Mouse (Mus musculus) kidney, embryonic 14.5 days (tissue): ENCODE measurements at regions not wholly inside any gene's neighbourhood (a gene's known extent, or its start where the extent isn't known, plus 50 kb on each side); places are given as distances from the start of the nearest gene placed in this dataset.

Experiments used
- ATAC-seq: fragments of 200-750 bp; cut with Nextera tagmentation; 2 replicates; pipeline ENCODE4 v1.8.0; 2017; ENCODE audit warnings: moderate number of reproducible peaks, mild to moderate bottlenecking, moderate TSS enrichment, moderate library complexity; ENCODE audit not compliant: low FRiP score, low TSS enrichment
- H3K27ac ChIP-seq: fragments of 300-500 bp; sonication (generic); 2 replicates; pipeline ENCODE4 v1.5.1; 2014; ENCODE audit warnings: low read depth, mild to moderate bottlenecking, low read length, moderate library complexity, mixed read lengths
- H3K27me3 ChIP-seq: fragments of 300-500 bp; sonication (generic); 2 replicates; pipeline ENCODE4 v1.6.1; 2014; ENCODE audit warnings: mild to moderate bottlenecking, low read length; ENCODE audit not compliant: control insufficient read depth, insufficient read depth
- H3K36me3 ChIP-seq: fragments of 300-500 bp; sonication (generic); 2 replicates; pipeline ENCODE4 v1.6.1; 2014; ENCODE audit warnings: low read length, mixed read lengths; ENCODE audit not compliant: control insufficient read depth, insufficient read depth
- H3K4me1 ChIP-seq: fragments of 300-500 bp; sonication (generic); 2 replicates; pipeline ENCODE4 v1.6.1; 2014; ENCODE audit warnings: low read length, mixed read lengths; ENCODE audit not compliant: control insufficient read depth, insufficient read depth
- H3K4me2 ChIP-seq: fragments of 300-500 bp; sonication (generic); replicated peaks from 2 replicates; pipeline ENCODE4 v1.6.1; 2014; ENCODE audit warnings: low read depth, mild to moderate bottlenecking, low read length
- H3K4me3 ChIP-seq: fragments of 300-500 bp; sonication (generic); 2 replicates; pipeline ENCODE4 v1.5.1; 2014; ENCODE audit warnings: mild to moderate bottlenecking, low read length
- H3K9ac ChIP-seq: fragments of 300-500 bp; sonication (generic); 2 replicates; pipeline ENCODE4 v1.6.1; 2014; ENCODE audit warnings: low read depth, mild to moderate bottlenecking, low read length, moderate library complexity
- H3K9me3 ChIP-seq: fragments of 300-500 bp; sonication (generic); 2 replicates; pipeline ENCODE4 v1.6.1; 2016; ENCODE audit warnings: low read length; ENCODE audit not compliant: control insufficient read depth
- WGBS: fragments of 180-500 bp; shearing (Covaris S2); extraction: QIAGEN DNeasy Blood & Tissue Kit; methylation state at CpG from one replicate; pipeline ENCODE4 v1.1.7; 2014; 5-methylcytosine and 5-hydroxymethylcytosine counted together

DNA sequence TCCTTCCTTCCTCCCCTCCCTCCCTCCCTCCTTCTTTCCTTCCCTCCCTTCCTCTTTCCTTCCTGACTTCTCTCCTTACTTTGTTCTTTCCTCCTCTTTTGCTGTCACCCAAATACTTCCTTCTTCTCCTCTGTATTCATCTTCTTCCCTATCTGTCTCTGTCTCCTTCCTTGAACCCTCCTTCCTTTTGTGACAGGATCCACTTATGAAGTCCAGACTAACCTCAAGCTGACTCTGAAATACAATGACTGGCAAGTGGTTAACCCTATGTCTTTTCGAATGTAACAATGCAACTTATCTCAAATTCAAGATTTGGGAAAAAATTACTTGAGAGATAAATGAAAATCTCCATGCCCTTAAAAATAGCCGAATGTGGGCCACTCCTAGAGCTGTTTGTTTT lies 197.0 kb upstream of the Dcn start:
- Histone ChIP-seq H3K4me2 (no peak overlapping the region), H3K27ac (no peak overlapping the region), H3K4me1 (no peaks in the 10 kb centered on the region), H3K36me3 (no peaks in the 10 kb centered on the region), H3K4me3 (no peak overlapping the region), H3K9ac (no peak overlapping the region), H3K27me3 (no peaks in the 10 kb centered on the region), H3K9me3 (no peaks in the 10 kb centered on the region)
- no peak for ATAC-seq
- 73% methylated on average over 2 of the region's 2 CpGs for WGBS

GRCm38 (mm10) chr10:97282841-97283496 lies 196.4 kb upstream of the Dcn start:
- Histone ChIP-seq H3K4me1 (no peaks in the 10 kb centered on the region), H3K9me3 (no peaks in the 10 kb centered on the region), H3K4me3 (no peak overlapping the region), H3K9ac (no peak overlapping the region), H3K27me3 (no peaks in the 10 kb centered on the region), H3K36me3 (no peaks in the 10 kb centered on the region), H3K27ac (no peak overlapping the region), H3K4me2 (no peak overlapping the region)
- ATAC-seq: no peak
- WGBS: 62% methylated on average over 4 of the region's 4 CpGs

GRCm38 (mm10) chr10:97304791-97305355 lies 174.5 kb upstream of the Dcn start:
- Histone ChIP-seq H3K4me3 (no peak overlapping the region), H3K4me1 (no peaks in the 10 kb centered on the region), H3K4me2 (no peak overlapping the region), H3K27ac (no peak overlapping the region), H3K9me3 (no peaks in the 10 kb centered on the region), H3K9ac (no peak overlapping the region), H3K27me3 (no peaks in the 10 kb centered on the region), H3K36me3 (no peaks in the 10 kb centered on the region)
- WGBS: 64% methylated on average over 3 of the region's 3 CpGs
- no peak for ATAC-seq

DNA sequence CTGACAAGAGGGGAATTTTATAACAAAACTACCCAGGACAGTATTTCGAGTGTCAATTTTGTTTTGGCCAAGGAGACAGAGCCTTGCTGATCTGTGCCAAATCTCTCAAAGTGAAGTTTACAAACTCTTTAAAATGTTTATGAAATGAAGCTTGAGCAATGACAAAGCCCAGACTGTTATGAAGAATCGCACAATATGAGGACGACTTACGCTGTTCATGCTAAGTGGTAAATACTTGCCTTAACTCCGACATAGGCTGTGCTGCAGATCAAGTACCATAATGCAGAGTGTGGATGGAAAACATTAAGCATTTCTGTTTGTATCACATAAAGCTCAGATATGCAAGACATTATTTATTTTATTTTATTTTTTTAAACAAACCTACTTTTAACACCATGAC lies 169.8 kb upstream of the Dcn start:
- no peaks in the 10 kb centered on the region for H3K36me3 ChIP-seq
- ATAC-seq: no peak
- WGBS: 94% methylated on average over 5 of the region's 5 CpGs

GRCm38 (mm10) chr10:97312509-97312908 lies 166.9 kb upstream of the Dcn start:
- 30% methylated on average over 12 of the region's 12 CpGs for WGBS
- Histone ChIP-seq H3K9me3 (no peaks in the 10 kb centered on the region), H3K4me2 (peak overlapping the region; percentile 42), H3K27me3 (no peaks in the 10 kb centered on the region), H3K9ac (peak overlapping the region; percentile 37; the same call in 1 of the 2 replicates), H3K4me1 (no peaks in the 10 kb centered on the region), H3K4me3 (peak overlapping the region; percentile 33), H3K27ac (no peak overlapping the region), H3K36me3 (no peaks in the 10 kb centered on the region)
- peak; percentile 8; the same call in 1 of the 2 replicates for ATAC-seq

More for the DNA sequence above, 169.8 kb upstream of the Dcn start:
- no peaks in the 10 kb centered on the region for H3K4me1 ChIP-seq
- H3K4me2 ChIP-seq: no peak overlapping the region
- H3K27ac ChIP-seq: no peak overlapping the region
- no peak overlapping the region for H3K4me3 ChIP-seq
- no peak overlapping the region for H3K9ac ChIP-seq
- no peaks in the 10 kb centered on the region for H3K27me3 ChIP-seq
- H3K9me3 ChIP-seq: no peaks in the 10 kb centered on the region

- Histone ChIP-seq H3K9me3 (no peaks in the 10 kb centered on the region), H3K4me2 (peak overlapping the region; percentile 42), H3K4me1 (no peaks in the 10 kb centered on the region), H3K9ac (peak overlapping the region; percentile 58; the same call in 1 of the 2 replicates), H3K4me3 (peak overlapping the region; percentile 33), H3K36me3 (no peaks in the 10 kb centered on the region), H3K27me3 (no peaks in the 10 kb centered on the region), H3K27ac (peak overlapping the region; percentile 91)
- 1% methylated on average over 17 of the region's 17 CpGs for WGBS
- ATAC-seq: peak; percentile 95
Measured at GRCm38 (mm10) chr10:97312978-97313377, 166.4 kb upstream of the Dcn start.

GRCm38 (mm10) chr10:97313407-97313901 lies 166.0 kb upstream of the Dcn start:
- Histone ChIP-seq H3K4me3 (peak overlapping the region; percentile 33), H3K27me3 (no peaks in the 10 kb centered on the region), H3K9ac (peak overlapping the region; percentile 58; the same call in 1 of the 2 replicates), H3K27ac (peak overlapping the region; percentile 91), H3K4me2 (peak overlapping the region; percentile 42), H3K36me3 (no peaks in the 10 kb centered on the region), H3K9me3 (no peaks in the 10 kb centered on the region), H3K4me1 (no peaks in the 10 kb centered on the region)
- 1% methylated on average over 13 of the region's 13 CpGs for WGBS
- peak; percentile 97 for ATAC-seq

DNA sequence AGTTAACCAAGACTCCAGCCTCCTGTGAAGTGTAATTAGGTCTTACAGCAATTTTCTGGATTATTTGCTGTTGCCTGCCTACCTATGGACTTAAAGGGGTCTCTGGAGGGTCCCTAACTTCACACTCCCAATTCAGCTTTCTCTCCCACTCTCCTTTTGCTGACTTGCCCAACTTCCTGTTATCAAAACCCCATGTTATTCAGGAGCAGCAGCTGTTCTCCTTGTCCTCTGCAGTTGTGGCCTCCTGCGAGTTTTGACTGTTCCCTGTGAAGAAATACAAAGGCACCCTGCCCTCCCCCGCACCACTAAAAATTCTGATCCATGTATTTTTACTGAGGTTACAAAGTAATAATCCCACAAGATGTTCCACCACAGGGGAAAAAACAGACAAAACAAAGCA lies 146.8 kb upstream of the Dcn start:
- Histone ChIP-seq H3K4me1 (no peaks in the 10 kb centered on the region), H3K9ac (no peak overlapping the region), H3K36me3 (no peaks in the 10 kb centered on the region), H3K27ac (no peak overlapping the region), H3K27me3 (no peaks in the 10 kb centered on the region), H3K4me2 (no peak overlapping the region), H3K4me3 (no peak overlapping the region), H3K9me3 (no peaks in the 10 kb centered on the region)
- 66% methylated on average over 2 of the region's 2 CpGs for WGBS
- ATAC-seq: no peak

GRCm38 (mm10) chr10:97334044-97334443 lies 145.4 kb upstream of the Dcn start:
- Histone ChIP-seq H3K4me1 (no peaks in the 10 kb centered on the region), H3K4me2 (no peak overlapping the region), H3K27ac (no peak overlapping the region), H3K9ac (no peak overlapping the region), H3K9me3 (no peaks in the 10 kb centered on the region), H3K36me3 (no peaks in the 10 kb centered on the region), H3K27me3 (no peaks in the 10 kb centered on the region), H3K4me3 (no peak overlapping the region)
- no peak for ATAC-seq
